Mouse (Mus musculus): ENCODE results near the gene Atp6v0e.

Gene Atp6v0e

GRCm38 (mm10) chr17:26721802-26722201, 58.8 kb downstream of the Atp6v0e start:
- DNase-seq = no peak

DNA sequence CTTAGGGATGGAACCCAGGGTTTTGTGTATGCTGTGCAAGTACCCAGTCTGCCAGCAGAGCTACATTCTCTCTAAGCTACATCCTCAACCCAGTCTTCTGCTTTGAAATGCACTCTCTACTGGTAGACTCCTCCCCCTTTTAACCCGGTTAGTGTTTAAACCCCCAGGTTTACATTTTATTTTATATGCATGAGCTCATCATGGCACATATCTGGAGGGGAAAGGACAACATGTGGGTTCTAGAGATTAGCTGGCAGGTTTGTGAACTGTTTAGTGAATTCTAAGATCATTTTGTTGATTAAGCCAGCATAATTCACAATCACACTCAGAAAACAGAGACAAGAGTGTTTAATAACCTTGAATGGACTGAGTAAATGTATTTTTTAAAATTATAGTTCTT, 61.8 kb downstream of the Atp6v0e start:
- DNase-seq = no peak

GRCm38 (mm10) chr17:26726674-26727073, 63.6 kb downstream of the Atp6v0e start:
- DNase-seq = no peak

GRCm38 (mm10) chr17:26727110-26727755, 64.2 kb downstream of the Atp6v0e start:
- DNase-seq = no peak

GRCm38 (mm10) chr17:26742581-26742980, 79.5 kb downstream of the Atp6v0e start:
- DNase-seq = no peak

- DNase-seq = no peak
These were observed 80.3 kb downstream of the Atp6v0e start for GRCm38 (mm10) chr17:26743294-26743693.

Data from kidney, adult 11 months (tissue).